Mouse (Mus musculus): ENCODE results near the gene Prkn.

Prkn gene

DNA sequence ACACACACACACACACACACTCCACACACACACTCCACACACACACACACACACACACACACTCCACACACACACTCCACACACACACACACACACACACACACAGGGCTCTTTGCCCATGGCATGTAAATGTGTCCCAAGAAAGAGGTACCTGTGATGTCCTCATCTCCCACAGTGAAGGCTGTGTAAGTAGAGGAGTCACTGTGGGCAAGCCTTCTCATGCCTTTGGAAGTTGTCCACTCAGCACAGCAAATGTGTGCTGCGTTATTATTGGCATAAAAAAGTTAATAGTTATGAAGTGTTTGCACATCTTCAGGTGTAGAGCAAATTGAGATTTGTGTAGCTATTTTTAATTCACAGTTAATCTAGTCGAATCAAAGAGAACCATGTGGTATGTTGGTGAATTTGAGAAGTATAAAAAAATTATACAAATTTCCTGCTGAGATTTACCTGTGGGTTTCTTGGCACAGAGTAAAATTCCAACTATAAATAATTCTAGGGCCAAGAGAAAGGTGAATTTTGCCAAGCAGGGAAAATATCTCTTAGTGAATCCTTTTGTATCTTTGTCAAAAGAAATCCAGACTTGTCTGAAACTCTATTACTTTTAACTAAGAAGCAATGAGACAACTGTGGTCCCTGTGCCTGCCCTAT lies 562.2 kb downstream of the Prkn start:
- no peak for DNase-seq (ENCODE audit: low spot score)

DNA sequence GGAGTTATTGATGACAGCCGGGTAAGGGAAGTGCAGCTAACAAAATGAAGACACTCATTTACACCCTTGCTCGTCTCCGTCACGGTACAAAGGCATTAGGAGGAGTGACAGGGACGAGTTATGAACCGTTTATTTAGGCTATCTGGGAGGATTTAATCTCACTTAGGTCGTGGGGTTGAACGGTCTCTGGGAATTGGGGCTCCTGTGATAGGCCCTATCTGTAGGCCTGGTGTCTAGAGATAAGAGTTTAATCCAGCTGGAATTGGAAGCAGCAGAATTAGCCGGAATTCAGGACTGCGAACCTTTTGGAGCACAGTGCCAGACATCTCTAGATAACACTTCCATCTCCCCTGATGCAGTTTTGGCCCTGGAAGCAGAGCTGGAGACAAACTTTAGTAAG lies 571.2 kb downstream of the Prkn start:
- DNase-seq (ENCODE audit: low spot score) = no peak

DNA sequence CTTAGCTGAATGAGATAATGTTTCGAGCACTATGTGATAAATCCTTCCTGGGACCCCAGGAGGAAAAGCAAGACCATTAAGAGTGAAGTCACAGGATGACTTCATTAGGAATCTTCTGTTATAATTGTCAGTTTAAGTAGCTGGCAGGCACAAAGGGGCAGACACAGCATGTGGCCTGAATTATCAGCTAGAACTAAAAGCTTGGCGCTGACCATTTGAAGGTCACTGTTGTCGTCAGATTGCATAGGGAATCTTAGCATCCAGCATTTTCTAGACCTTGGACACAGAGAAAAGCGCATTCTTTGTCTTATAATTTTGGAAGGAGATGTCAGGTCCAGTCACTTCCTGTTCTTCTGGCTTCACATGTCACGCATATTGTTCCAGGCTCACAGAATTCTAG lies 573.5 kb downstream of the Prkn start:
- no peak for DNase-seq (ENCODE audit: low spot score)

DNA sequence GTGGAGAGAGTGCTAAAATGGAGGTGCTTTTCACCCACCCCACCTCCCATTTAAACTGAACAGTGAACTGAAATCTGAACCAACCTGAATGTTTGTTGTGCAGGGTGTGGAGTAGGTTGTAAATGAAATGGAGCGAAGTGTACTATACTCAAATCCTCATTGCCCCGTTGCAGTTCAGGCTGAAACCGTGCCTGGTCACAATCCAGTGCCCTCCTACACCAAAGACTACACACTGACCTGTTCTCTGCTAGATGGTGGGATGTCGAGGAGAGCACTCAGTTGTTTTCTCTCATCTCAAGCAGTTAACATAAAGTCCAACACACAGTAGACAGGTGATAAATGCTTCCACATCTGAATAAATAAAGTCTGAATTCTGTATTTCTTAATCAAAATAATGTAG lies 574.1 kb downstream of the Prkn start:
- no peak for DNase-seq (ENCODE audit: low spot score)

DNA sequence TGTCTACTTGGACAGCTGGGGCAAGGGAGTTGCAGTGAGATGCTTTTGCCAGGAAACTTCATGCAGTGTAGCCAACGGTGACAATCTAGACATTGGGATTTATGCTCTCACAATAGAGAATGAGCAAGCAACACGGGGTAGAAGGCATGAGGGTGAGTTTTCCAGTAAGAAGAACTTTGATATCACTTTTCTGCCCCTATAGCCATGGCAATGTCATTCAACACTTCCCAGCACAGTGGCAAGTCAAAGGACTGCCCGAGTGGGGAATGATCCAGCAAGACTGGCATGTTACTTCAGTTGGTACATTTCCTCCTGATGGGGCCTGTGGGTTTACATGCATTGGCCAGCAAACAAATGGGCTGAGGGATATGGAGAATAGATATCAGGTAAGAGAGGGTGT lies 577.0 kb downstream of the Prkn start:
- DNase-seq (ENCODE audit: low spot score) = no peak

DNA sequence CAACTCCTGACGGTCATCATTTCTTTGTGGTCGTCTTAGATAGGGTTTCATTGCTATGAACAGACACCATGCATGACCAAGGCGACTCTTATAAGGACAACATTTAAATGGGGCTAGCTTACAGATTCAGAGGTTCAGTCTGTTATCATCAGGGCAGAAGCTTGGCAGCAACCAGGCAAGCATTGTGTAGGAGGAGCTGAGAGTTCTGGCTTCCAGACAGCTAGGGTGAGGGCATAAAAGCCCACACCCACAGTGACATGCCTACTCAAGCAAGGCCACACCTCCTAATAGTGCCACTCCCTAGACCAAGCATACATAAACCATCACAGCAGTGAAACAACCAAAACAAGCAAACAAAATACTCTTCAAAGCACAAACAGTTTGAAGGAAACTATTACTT lies 579.3 kb downstream of the Prkn start:
- DNase-seq (ENCODE audit: low spot score) = no peak

DNA sequence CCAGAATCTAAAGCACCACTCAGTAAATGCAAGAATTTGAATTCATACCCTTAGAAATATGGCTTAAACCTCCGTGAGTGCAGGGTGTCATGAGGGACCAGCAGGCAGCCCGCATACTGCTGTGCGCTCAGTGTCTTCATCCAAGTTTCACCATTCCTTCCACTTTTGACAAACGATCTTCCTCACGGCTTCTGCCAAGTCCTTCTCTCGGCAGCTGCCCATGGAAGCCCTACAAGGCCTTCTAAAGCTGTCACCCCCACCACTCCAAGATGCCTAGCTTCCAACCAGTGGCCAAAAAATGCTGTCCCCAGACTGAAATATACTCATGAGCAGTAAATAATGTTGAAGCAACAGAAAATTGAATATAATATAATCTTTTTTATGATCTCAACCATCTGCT lies 580.7 kb downstream of the Prkn start:
- DNase-seq (ENCODE audit: low spot score) = no peak

DNA sequence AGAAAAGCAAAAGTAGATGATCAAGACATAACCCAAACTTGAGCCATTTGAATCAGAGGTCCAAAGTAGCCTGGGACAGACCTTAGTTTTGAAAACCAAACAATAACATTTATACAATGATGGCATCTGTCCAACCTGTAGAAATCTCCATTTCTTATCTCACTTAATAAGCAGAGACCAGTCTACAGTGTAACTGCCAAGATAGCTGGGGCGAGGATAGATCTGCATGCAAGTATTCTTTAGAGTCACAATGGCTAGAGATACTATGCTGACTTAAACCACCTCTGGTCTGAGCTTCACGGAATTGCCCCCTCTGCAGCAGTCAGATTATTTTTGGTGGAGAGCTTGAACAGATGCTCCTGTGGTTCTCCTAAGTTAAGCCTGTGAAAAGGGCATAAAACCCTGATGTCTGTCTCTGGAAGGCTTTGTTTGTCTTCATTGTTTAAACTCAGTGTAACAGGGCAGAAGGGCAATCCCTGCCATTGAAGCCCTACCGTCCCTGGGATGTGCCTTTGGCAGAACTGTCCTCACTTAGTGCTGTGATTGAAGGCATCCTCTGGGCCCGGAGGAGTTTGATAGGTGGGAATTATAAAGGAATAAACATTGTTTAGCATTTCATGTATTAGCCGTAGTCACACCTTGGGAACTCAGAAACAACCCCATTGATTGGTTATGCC lies 581.2 kb downstream of the Prkn start:
- DNase-seq (ENCODE audit: low spot score) = no peak

DNA sequence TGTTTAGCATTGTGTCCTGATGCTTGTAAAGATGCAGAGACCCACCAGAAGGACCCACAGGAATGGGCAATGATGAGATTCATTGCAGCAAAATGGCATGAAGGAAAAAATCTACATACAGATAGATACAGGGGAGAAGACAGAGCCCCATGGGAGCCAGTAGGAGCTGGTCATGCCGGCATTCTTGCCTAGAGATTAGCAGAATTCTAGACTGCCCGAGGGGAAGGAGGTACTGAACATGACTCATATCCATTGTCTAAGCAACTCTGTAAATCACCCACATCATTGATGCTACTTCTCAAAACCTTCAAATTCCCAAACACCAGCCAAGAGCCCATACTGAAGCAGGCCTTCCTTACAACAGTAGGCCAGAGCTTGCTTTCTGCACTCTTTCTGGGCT lies 591.1 kb downstream of the Prkn start:
- DNase-seq (ENCODE audit: low spot score) = no peak

DNA sequence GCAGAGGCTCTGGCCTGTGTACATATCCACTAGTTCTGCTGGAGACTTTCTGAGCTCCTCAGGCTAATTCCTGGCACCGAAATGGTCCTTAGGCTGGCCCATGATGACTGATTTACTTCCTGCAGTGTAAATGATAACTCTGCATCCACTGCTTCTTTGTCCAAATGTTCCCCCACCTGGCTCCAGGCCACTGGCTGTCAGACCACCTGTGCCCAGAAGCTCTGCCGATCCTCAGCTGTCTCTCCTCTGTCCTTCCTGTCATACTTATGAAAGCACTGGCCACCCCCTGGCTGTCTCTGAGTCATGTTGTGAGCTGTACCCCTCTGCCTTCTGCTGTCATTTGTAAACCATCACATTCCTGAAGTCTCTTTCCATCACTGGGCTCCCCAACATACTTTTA lies 592.4 kb downstream of the Prkn start:
- no peak for DNase-seq (ENCODE audit: low spot score)

DNA sequence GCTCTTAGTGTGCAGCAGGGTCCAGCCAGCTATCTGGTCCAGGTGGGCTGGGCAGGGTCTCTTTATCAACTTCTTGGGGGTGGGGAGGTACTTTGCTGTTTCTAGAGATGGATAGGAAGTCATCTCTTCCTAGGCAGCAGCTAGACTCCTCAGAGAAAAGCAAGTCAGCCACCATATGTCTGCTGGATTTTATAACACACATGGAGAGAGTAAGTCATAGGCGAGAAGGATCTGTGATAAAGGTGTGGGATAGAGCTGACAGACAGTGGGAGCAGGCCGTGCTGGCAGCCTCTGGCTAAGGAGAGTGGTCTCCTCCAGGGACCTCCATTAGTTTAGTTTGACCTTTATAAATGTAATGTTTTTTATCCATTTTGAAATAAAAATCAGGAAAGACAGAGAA lies 622.5 kb downstream of the Prkn start:
- DNase-seq (ENCODE audit: low spot score) = no peak

DNA sequence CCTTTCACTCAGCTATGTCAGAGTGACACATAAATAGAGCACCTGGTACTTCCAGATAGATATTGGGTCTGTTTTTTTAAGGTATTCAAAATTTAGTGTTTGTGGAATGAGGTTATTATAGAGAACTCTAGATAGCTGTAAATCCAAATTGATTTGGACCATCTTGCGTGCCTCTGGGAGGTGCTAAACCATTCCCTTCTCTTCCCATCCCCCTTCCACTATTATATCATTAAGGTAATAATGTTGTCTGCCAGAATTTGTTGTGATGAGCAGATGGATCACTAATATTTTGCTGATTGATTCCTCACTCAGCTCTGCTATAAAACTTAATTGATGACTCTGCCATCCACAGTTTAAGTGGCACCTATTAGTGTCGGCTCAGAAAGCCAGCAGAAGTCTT lies 625.9 kb downstream of the Prkn start:
- no peak for DNase-seq (ENCODE audit: low spot score)

DNA sequence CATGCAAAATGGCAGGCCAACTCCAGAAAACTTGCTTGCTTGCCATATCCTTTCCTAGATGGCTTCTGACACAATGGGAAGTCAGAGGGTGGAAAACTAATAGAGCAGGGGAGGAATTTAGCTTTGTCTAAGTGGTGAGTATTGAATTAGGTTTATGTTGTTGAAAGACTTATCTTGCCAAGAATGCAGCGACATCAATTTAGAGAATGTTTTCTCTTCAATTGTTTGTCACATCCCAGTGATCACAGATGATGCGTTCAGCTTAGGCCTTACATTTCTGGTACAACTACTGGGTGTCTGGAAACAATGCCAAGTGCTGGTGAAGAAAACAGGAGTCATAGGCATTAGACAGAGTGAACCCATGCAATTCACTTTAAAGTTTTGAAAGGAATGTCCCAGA lies 628.4 kb downstream of the Prkn start:
- DNase-seq (ENCODE audit: low spot score) = no peak

DNA sequence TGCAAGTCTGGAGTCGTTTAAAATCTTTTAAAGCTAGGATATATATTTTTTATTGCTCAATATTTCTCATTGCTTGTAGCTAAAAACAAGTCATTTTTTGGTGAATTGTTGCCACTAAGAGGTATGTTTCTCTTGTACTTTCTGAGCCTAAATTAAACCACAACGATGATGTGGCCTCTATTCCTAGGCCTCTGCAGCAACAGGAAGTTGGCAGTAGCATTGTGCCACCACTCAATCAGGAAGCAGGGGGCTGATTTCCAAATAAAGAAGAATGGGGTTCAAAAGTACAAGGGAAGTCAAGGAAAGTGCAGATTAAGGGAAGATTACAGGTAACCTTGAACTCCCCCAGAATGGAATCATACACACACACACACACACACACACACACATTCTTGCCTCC lies 642.8 kb downstream of the Prkn start:
- no peak for DNase-seq (ENCODE audit: low spot score)

DNA sequence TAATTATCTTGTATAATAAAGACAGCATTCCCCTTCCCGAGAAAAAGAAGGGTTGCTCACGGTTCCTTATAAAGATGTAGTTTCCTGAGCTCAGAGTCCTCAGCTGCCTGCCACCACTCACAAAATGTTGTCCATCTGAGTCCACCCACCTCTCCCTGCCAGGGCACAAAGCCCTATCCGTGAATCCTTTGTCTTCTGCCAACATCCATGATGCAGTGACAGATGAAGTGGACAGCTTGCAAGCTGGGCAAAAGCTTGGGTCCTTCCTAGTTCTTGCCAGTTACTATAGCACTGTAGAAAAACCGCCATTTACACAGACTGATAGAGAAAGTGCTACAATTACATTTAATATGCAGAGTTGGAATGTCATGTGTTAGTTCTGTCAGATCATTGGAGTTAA lies 649.9 kb downstream of the Prkn start:
- DNase-seq (ENCODE audit: low spot score) = no peak

DNA sequence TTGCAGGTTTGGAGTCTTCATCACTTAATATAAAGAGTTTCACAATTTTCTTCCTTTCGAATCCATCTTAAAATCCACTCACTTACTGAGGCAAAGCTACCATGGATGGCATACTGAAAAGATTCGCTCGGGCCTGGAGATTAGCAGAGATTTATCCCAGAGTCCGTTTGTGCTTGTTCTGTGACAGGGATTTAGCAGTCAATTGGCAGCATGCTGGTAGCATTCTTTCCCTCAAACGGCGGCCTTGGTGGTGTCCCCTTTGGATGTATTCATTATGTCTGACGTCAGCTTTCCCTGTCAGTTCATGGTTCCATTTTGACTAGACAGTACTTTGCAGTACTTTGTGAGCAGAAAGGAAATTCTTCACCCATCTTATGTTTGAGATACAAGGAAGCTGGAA lies 662.4 kb downstream of the Prkn start:
- no peak for DNase-seq (ENCODE audit: low spot score)

DNA sequence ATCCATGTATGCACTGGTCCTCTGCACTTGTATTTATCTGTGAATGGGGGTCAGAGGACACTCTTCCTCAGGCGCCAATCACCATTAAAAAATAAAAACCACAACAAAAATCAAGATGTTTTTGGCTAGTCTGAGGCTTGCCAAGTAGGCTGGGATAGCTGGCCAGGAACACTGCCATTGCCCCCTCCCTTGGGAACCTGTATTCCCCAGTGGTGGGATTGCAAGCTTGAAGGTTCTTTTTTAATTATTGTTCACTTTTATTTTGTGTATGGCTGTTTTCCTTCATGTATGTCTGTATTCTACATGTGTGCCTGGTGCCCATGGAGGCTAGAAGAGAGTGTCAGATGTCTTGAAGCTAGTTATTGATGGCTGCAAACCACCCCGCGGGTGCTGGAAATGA lies 664.3 kb downstream of the Prkn start:
- no peak for DNase-seq (ENCODE audit: low spot score)

DNA sequence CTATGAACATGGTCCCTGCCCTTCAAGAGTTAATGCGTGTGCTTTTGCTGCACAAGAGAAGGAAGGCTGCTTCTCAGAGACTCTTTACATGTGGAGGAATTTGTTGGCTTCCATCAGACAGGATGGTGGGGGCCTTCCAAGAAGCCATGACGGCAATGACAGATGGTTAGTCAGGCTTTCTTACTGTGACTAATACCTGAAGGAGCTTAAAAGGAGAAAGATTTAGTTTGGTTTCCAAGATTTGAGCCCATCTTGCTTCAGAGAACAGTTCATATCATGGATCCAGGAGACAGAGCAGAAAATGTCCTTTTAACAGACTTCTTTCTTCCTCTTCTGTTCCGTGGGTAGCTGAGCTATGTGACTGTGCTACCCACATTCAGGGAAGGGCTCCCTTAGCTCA lies 666.9 kb downstream of the Prkn start:
- DNase-seq (ENCODE audit: low spot score) = no peak

DNA sequence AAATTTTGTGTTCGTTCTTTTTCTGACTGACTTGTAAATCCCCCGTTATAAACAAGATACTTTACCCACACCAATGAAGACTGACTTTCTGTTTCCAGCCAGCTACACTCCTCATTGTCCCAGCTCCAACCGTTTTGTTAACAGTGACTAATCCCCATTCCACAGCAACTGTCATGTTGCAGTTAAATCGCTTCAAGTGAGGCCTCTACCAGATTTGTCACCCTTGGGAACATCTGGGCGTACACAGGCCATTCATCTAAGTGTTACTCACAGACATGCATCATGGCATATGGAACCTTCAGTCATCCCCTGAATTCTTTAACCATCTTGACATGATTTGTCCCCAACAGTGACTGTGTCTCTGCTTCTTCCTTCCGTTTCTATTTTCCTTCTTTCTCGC lies 669.9 kb downstream of the Prkn start:
- no peak for DNase-seq (ENCODE audit: low spot score)

DNA sequence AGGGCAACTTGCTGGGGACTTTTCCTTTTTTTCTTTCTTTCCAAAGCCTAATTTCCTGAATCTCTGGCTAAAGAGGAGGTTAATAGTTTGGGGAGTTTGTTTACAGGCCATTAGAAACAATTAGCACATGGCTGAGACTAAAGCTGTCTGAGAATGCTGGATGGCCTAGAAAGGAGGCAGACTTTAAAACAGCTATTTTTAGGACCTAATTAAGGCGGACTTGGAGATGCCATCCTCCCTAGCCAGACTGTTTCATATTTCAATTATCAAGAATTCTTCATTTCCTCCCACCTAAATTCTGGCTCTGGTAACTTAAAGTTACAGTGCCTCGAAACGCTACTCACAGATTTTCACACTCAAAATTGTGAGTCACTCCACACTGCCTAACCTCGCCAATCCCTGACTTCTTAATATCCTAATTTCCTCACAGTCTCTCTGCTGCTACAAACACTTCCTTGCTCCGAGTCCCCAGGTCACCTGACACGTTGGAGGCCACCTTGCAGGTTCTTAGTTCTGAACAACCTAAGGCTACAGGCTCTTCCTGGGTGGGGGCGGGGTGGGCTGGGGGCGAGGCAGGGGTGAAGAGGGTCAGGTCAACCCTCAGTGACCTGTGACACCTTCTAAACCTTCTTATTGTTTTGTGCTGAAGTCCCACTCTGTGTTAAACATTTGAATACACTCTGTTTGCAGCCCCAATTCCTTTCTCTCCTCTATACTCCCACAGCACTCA lies 674.0 kb downstream of the Prkn start:
- no peak for DNase-seq (ENCODE audit: low spot score)

DNA sequence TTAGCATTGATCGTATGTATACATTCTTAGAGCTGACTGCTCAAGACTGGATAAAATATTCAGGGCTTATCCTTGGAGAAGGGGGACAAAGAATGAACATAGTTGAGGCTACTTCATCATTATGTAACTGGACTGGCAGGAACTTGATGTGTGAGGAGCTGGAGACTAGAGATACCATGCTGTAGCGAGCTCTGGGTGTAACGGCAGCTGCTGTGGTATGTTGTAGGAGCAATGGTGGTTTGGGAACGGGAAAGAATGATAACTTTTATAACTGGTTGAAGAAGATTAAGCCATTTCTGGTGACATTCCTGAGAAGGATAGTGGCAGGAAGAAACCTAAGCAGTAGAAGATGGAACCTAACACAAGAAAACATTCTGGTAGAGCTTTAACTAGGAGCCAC lies 675.4 kb downstream of the Prkn start:
- no peak for DNase-seq (ENCODE audit: low spot score)

DNA sequence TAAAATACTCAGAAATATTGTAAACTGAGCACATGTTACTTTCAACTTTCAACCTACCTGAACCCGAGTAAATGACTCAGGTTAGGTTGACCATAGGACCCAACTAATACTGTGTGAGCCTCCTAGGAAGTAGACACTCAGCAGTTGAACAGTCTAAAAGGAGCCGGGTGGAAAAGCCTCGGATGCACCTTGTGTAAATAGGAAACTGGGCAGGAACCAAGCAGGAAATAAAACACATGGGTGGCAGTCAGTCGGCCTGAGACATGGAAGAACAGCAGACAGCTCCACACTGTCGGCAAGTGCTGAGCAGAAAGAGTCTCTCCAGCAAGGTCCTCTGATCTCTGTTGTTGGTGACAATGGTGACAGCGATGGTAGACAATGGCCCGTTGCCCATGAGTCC lies 676.0 kb downstream of the Prkn start:
- no peak for DNase-seq (ENCODE audit: low spot score)

DNA sequence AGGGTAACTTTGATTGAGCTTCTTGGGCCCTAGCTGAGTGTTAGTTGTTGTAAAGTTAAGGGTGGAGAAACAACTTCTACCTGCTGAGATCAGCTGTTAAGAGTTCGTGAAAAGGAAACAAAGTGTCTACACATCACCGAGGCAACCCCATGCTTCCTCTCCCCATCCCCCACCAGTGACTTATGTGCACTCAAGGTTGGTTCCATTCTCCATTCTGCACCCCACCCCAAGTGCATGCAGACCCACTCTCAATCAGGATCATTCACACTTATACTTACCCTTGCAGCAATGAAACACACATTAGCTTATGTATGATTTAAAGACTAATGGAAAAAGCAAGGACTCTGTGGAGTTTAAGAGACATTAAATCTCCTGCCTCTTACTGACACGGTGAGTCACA lies 691.9 kb downstream of the Prkn start:
- no peak for DNase-seq (ENCODE audit: low spot score)

DNA sequence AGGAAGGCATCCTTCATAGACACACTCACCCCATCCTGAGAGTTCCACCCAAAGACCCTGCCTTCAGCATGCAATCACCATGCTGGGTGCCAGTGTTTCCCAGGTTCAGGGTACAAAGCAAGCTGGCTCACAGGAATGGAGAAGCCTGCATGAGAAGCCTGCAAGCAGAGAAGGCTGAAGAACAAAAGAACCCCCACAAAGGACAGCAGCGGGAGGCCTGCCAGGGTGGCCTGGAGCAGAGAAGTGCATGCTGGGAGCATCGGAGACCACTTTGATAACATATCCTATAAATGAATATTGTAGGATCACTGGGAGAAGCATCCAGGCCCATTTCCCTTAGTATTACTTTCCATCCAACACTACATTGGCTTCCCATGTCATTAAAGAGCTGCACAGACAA lies 692.6 kb downstream of the Prkn start:
- no peak for DNase-seq (ENCODE audit: low spot score)
